Mouse (Mus musculus) neural tube, embryonic 13.5 days (tissue): ENCODE data around the gene Synj1. TPM values are rescaled to one million over a fixed set of nuclear protein-coding genes. Genes with fewer than 3 reads are reported as not detected.

Experiments
- ATAC-seq: fragments of 200-750 bp; cut with Nextera tagmentation; 2 replicates; pipeline ENCODE4 v1.8.0; 2017; ENCODE audit warnings: low read depth, mild to moderate bottlenecking, moderate TSS enrichment, moderate library complexity
- H3K27ac ChIP-seq: fragments of 300-500 bp; sonication (generic); replicated peaks from 2 replicates; pipeline ENCODE4 v1.5.1; 2015; ENCODE audit warnings: moderate library complexity, mild to moderate bottlenecking, inconsistent platforms
- H3K27me3 ChIP-seq: fragments of 300-500 bp; sonication (generic); 2 replicates; pipeline ENCODE4 v1.6.1; 2015; ENCODE audit warnings: mild to moderate bottlenecking, inconsistent platforms
- H3K36me3 ChIP-seq: fragments of 300-500 bp; sonication (generic); 2 replicates; pipeline ENCODE4 v1.6.1; 2015; ENCODE audit warnings: mild to moderate bottlenecking, inconsistent platforms
- H3K4me1 ChIP-seq: fragments of 300-500 bp; sonication (generic); replicated peaks from 2 replicates; pipeline ENCODE4 v1.6.1; 2015; ENCODE audit warnings: inconsistent platforms
- H3K4me2 ChIP-seq: fragments of 300-500 bp; sonication (generic); 2 replicates; pipeline ENCODE4 v1.6.1; 2015; ENCODE audit warnings: inconsistent platforms, mild to moderate bottlenecking, moderate library complexity
- H3K4me3 ChIP-seq: fragments of 300-500 bp; sonication (generic); 2 replicates; pipeline ENCODE4 v1.5.1; 2015; ENCODE audit warnings: mild to moderate bottlenecking, inconsistent platforms
- H3K9ac ChIP-seq: fragments of 300-500 bp; sonication (generic); 2 replicates; pipeline ENCODE4 v1.6.1; 2015; ENCODE audit warnings: moderate library complexity, mild to moderate bottlenecking, inconsistent platforms
- H3K9me3 ChIP-seq: fragments of 300-500 bp; sonication (generic); 2 replicates; pipeline ENCODE4 v1.6.1; 2016; ENCODE audit warnings: inconsistent platforms
- WGBS: fragments of 180-500 bp; shearing (Covaris S2); methylation state at CpG from one replicate; pipeline ENCODE4 v1.1.7; 2015; 5-methylcytosine and 5-hydroxymethylcytosine counted together
- polyA plus RNA-seq: library from polyadenylated mRNA; unstranded; fragments of >200 nt; fragmentation: Nextera tagmentation; extraction: Ambion mirVana; gene quantifications from 2 replicates; pipeline ENCODE4 v1.2.1, GENCODE M21; 2015

The Synj1 gene
- 35.2 and 38.2 TPM in 2 replicates for polyA plus RNA-seq

- Histone ChIP-seq H3K27ac (peak within 1 kb of the TSS; percentile 96), H3K9me3 (no peaks in the 10 kb centered on the region), H3K4me2 (peak within 1 kb of the TSS; percentile 83), H3K4me1 (peaks cover 24% of the 10 kb centered on the region), H3K27me3 (no peaks in the 10 kb centered on the region), H3K4me3 (peak within 1 kb of the TSS; percentile 90), H3K36me3 (peaks cover 23% of the 10 kb centered on the region), H3K9ac (peak within 1 kb of the TSS; percentile 94)
- WGBS: under 1% methylated on average over 60 of the region's 66 CpGs
- ATAC-seq: peak; percentile 96
These were observed at the start of gene Synj1 for GRCm38 (mm10) chr16:91011021-91011683. TSS of gene Synj1 (minus strand) at chr16:91011308.

DNA sequence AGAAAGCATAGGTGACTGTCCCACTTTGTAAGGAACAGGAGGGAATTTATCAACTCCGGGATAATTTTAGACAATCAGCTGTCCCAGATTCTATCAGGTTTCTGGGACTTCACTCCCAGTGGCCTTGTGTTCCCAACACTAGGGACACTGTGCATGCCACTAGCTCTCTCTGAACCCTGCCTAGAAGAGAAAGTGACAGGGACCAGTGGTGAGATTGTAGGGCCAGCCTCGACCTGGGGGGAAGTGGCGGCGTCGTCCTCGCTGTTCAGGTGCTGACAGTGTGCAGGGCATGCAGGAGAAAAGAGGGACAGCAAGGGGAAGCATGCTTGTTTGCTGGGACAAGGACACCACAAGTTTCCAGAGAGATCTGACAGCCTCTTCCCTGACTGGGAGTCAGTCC lies 46.6 kb upstream of the Synj1 start:
- Histone ChIP-seq H3K9me3 (no peaks in the 10 kb centered on the region), H3K27ac (no peak overlapping the region), H3K27me3 (peaks cover 10% of the 10 kb centered on the region), H3K4me1 (no peaks in the 10 kb centered on the region), H3K36me3 (no peaks in the 10 kb centered on the region), H3K4me2 (no peak overlapping the region), H3K9ac (no peak overlapping the region), H3K4me3 (no peak overlapping the region)
- 80% methylated on average over 6 of the region's 6 CpGs for WGBS
- no peak for ATAC-seq

DNA sequence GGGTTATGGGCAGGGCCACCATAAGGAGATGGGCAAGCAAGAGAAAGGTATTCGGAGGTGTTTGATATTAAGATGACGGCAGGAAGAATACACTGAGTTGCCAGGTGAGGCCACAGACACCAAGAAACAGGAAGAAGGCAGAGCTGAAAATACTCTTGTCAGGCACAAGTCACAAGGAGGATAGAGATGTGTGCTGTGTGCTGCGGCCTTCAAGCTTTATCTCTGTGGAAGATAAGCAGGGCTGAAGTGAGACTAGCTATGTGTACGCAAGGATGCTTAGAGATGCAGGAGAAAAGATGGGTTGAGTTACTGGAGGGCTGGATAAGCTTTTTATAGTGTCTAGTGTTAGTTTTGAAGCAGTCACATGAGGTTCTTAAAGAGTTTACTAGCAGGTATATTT lies 46.2 kb upstream of the Synj1 start:
- Histone ChIP-seq H3K4me2 (no peak overlapping the region), H3K9me3 (no peaks in the 10 kb centered on the region), H3K4me3 (no peak overlapping the region), H3K36me3 (no peaks in the 10 kb centered on the region), H3K9ac (no peak overlapping the region), H3K4me1 (no peaks in the 10 kb centered on the region), H3K27me3 (peaks cover 10% of the 10 kb centered on the region), H3K27ac (no peak overlapping the region)
- WGBS: 91% methylated on average over 4 of the region's 4 CpGs
- ATAC-seq: no peak

- H3K4me1 ChIP-seq: no peaks in the 10 kb centered on the region
- no peak overlapping the region for H3K4me2 ChIP-seq
- no peak overlapping the region for H3K9ac ChIP-seq
- no peak overlapping the region for H3K27ac ChIP-seq
- H3K9me3 ChIP-seq: no peaks in the 10 kb centered on the region
- no peaks in the 10 kb centered on the region for H3K36me3 ChIP-seq
- peaks cover 10% of the 10 kb centered on the region for H3K27me3 ChIP-seq
- WGBS: 52% methylated on average over 16 of the region's 16 CpGs
- no peak for ATAC-seq
- H3K4me3 ChIP-seq: no peak overlapping the region
These were observed 45.1 kb upstream of the Synj1 start for GRCm38 (mm10) chr16:91056043-91056821.

DNA sequence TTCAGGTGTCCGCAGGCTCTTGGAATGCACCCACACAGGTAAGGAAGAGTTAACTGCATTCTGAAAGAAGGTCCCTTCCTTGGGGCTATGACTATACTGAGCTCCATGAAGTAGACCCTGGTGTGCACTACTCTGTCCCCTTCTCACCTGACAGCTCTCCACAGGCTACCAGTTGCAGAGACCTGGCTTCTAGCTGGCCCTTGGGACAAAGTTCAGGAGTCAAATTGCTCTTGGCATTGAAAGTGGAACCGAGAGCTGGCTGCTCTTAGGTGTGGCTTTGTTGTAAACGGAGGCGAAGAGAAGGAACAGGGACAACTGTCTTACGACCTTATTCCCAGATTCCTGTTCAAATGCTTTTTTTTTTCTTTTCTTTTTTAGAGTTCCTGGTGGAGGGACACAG lies 44.0 kb upstream of the Synj1 start:
- 82% methylated on average over 5 of the region's 5 CpGs for WGBS
- H3K4me2 ChIP-seq: no peak overlapping the region
- no peaks in the 10 kb centered on the region for H3K4me1 ChIP-seq
- H3K9me3 ChIP-seq: no peaks in the 10 kb centered on the region
- H3K27ac ChIP-seq: no peak overlapping the region
- no peaks in the 10 kb centered on the region for H3K36me3 ChIP-seq
- peaks cover 10% of the 10 kb centered on the region for H3K27me3 ChIP-seq
- no peak overlapping the region for H3K9ac ChIP-seq
- ATAC-seq: no peak
- no peak overlapping the region for H3K4me3 ChIP-seq

DNA sequence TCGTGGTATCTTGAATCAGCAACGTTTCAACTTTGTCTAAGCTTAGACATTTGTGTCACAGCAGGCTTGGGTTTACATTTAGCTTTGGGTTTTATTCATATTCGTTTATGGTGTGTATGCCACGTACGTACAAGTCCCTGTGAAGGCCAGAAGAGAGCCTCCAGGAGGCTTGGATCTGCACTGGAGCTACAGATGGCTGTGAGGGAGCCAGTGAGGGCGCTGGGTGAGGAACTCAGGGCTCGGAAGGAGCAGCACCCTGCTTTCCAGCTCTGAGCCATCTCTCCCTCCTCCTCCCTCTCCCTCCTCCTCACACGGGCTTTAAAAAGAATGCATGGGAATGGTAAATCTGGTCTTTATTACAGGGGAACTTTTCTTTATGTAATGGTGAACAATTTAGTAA lies 42.5 kb upstream of the Synj1 start:
- Histone ChIP-seq H3K36me3 (no peaks in the 10 kb centered on the region), H3K9me3 (no peaks in the 10 kb centered on the region), H3K4me2 (no peak overlapping the region), H3K27ac (no peak overlapping the region), H3K4me3 (no peak overlapping the region), H3K9ac (no peak overlapping the region), H3K4me1 (no peaks in the 10 kb centered on the region), H3K27me3 (peaks cover 10% of the 10 kb centered on the region)
- 58% methylated on average over 8 of the region's 8 CpGs for WGBS
- ATAC-seq: no peak

GRCm38 (mm10) chr16:91045511-91045910 lies 34.4 kb upstream of the Synj1 start:
- H3K4me1 ChIP-seq: peaks cover 37% of the 10 kb centered on the region
- H3K27ac ChIP-seq: peak overlapping the region; percentile 90; the same call in 1 of the 2 replicates
- H3K4me2 ChIP-seq: peak overlapping the region; percentile 75
- H3K4me3 ChIP-seq: peak overlapping the region; percentile 93; the same call in 1 of the 2 replicates
- no peaks in the 10 kb centered on the region for H3K9me3 ChIP-seq
- H3K27me3 ChIP-seq: no peaks in the 10 kb centered on the region
- peaks cover 10% of the 10 kb centered on the region for H3K36me3 ChIP-seq
- no peak overlapping the region for H3K9ac ChIP-seq
- no peak for ATAC-seq
- 60% methylated on average over 8 of the region's 8 CpGs for WGBS

GRCm38 (mm10) chr16:91044270-91045182 lies 33.4 kb upstream of the Synj1 start, which contains the start of gene Paxbp1:
TSS of gene Paxbp1 (minus strand) at chr16:91044543.
- no peaks in the 10 kb centered on the region for H3K27me3 ChIP-seq
- 2% methylated on average over 70 of the region's 70 CpGs for WGBS
- H3K9ac ChIP-seq: peak within 1 kb of the TSS; percentile 98
- peak; percentile 97 for ATAC-seq
- H3K27ac ChIP-seq: peak within 1 kb of the TSS; percentile 94
- H3K4me1 ChIP-seq: peaks cover 39% of the 10 kb centered on the region
- H3K36me3 ChIP-seq: peaks cover 15% of the 10 kb centered on the region
- no peaks in the 10 kb centered on the region for H3K9me3 ChIP-seq
- peak within 1 kb of the TSS; percentile 75 for H3K4me2 ChIP-seq
- H3K4me3 ChIP-seq: peak within 1 kb of the TSS; percentile 93

DNA sequence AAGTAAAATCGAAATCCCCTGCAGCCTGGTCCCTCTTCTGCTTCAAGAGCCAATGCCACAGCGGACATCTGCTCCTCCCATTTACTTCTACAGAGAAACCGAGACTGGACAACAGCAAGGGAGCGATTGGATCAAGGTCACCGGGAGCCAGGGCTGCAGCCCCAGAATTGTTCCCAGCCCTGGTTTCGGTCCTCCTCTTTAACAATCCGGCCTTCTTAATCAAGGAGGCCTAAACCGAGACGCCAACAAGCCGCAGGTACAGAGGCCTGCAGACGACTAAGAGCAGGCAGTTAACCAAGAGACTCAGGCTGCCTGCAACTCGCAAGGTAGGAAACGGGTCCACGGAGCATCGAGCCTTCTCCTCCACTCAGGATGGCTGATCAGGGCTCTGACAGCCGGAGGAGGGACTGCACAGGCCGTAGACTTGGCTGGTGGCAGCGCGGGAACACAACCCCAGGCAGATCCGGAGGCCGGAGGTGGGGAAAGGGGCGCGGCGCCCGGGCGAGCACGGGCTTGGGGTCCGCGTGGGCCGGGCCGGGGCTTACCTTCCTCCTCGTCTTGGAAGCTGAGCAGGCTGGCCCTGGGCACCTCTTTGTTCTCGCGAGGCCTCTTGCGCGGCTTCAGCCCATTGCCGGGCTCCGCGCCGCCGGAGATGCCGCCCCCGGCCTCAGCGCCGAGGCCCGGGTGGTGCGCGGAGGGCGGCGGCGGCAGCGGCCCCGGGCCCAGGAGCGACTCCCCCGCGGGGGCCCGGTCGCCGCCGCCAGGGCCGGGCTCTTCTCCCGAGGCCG lies 32.5 kb upstream of the Synj1 start:
- Histone ChIP-seq H3K4me2 (peak overlapping the region; percentile 75), H3K9ac (peak overlapping the region; percentile 98), H3K27me3 (no peaks in the 10 kb centered on the region), H3K36me3 (peaks cover 21% of the 10 kb centered on the region), H3K4me1 (peaks cover 39% of the 10 kb centered on the region), H3K9me3 (no peaks in the 10 kb centered on the region), H3K27ac (peak overlapping the region; percentile 94), H3K4me3 (peak overlapping the region; percentile 93)
- peak; percentile 81 for ATAC-seq
- under 1% methylated on average over 42 of the region's 63 CpGs for WGBS

GRCm38 (mm10) chr16:91042640-91043039 lies 31.5 kb upstream of the Synj1 start:
- WGBS: 74% methylated on average over 1 of the region's 1 CpGs
- Histone ChIP-seq H3K9ac (peak overlapping the region; percentile 56; the same call in 1 of the 2 replicates), H3K4me3 (peak overlapping the region; percentile 93), H3K4me2 (peak overlapping the region; percentile 75), H3K4me1 (peaks cover 39% of the 10 kb centered on the region), H3K27ac (no peak overlapping the region), H3K27me3 (no peaks in the 10 kb centered on the region), H3K9me3 (no peaks in the 10 kb centered on the region), H3K36me3 (peaks cover 31% of the 10 kb centered on the region)
- ATAC-seq: no peak

GRCm38 (mm10) chr16:91035866-91036265 lies 24.8 kb upstream of the Synj1 start:
- no peaks in the 10 kb centered on the region for H3K9me3 ChIP-seq
- no peak overlapping the region for H3K27ac ChIP-seq
- ATAC-seq: no peak
- H3K36me3 ChIP-seq: peaks cover 82% of the 10 kb centered on the region
- H3K4me1 ChIP-seq: peaks cover 5% of the 10 kb centered on the region
- no peaks in the 10 kb centered on the region for H3K27me3 ChIP-seq
- no peak overlapping the region for H3K4me2 ChIP-seq
- WGBS: 92% methylated on average over 10 of the region's 10 CpGs
- H3K9ac ChIP-seq: no peak overlapping the region
- H3K4me3 ChIP-seq: no peak overlapping the region
